Mouse (Mus musculus) testis, adult 2 months (tissue): ENCODE data around the gene Rps19. TPM values are rescaled to one million over a fixed set of nuclear protein-coding genes. Genes with fewer than 3 reads are reported as not detected.
"Not testable (repeated sequence)": the region's sequence is repeated elsewhere in the genome, so short reads cannot be mapped to it uniquely, and the experiment has no call there.

Source experiments
- H3K27ac ChIP-seq: fragments of 200-500 bp; 2 replicates; pipeline ENCODE4 v1.5.1; 2012; ENCODE audit warnings: low read depth, low read length; ENCODE audit not compliant: control insufficient read depth, insufficient read depth
- H3K27me3 ChIP-seq: fragments of 200-500 bp; 2 replicates; pipeline ENCODE4 v1.6.1; 2012; ENCODE audit warnings: mild to moderate bottlenecking, low read length, moderate library complexity; ENCODE audit not compliant: control insufficient read depth, insufficient read depth
- H3K36me3 ChIP-seq: fragments of 200-500 bp; 2 replicates; pipeline ENCODE4 v1.6.1; 2012; ENCODE audit warnings: mild to moderate bottlenecking, low read length; ENCODE audit not compliant: control insufficient read depth, insufficient read depth
- H3K4me1 ChIP-seq: fragments of 200-500 bp; 2 replicates; pipeline ENCODE4 v1.6.1; 2012; ENCODE audit warnings: low read length; ENCODE audit not compliant: control insufficient read depth, insufficient read depth
- H3K4me3 ChIP-seq: fragments of 200-500 bp; 2 replicates; pipeline ENCODE4 v1.5.1; 2012; ENCODE audit warnings: low read depth, mild to moderate bottlenecking, low read length, moderate library complexity, mixed read lengths; ENCODE audit not compliant: control insufficient read depth
- CTCF ChIP-seq: fragments of 200-500 bp; IDR thresholded peaks from 2 replicates; pipeline ENCODE4 v1.5.1; 2012; ENCODE audit warnings: low read depth, mild to moderate bottlenecking, inconsistent platforms, low read length, moderate library complexity; ENCODE audit not compliant: control insufficient read depth, insufficient read depth, insufficient replicate concordance
- POLR2A ChIP-seq: fragments of 200-500 bp; IDR thresholded peaks from 2 replicates; pipeline ENCODE4 v1.6.1; 2012; ENCODE audit warnings: low read depth, mild to moderate bottlenecking, inconsistent platforms, low read length, moderate library complexity; ENCODE audit not compliant: control insufficient read depth
- polyA plus RNA-seq: library from polyadenylated mRNA; depleted of rRNA; stranded (reverse); fragments of >200 nt; gene quantifications from 2 replicates; pipeline ENCODE4 v1.2.3, GENCODE M21; 2012

Rps19 gene
- polyA plus RNA-seq, 1 experiment = 122 TPM

- peaks cover 3% of the 10 kb centered on the region; the same call in 1 of the 2 replicates for H3K36me3 ChIP-seq
- TF ChIP-seq POLR2A (no peak), CTCF (no peak)
- H3K4me1 ChIP-seq = peaks cover 9% of the 10 kb centered on the region
- no peak overlapping the region for H3K27ac ChIP-seq
- no peaks in the 10 kb centered on the region for H3K27me3 ChIP-seq
- no peak overlapping the region for H3K4me3 ChIP-seq
Measured at GRCm38 (mm10) chr7:24889431-24890220, 5.5 kb downstream of the Rps19 start.

- no peak overlapping the region for H3K27ac ChIP-seq
- no peak overlapping the region for H3K4me3 ChIP-seq
- H3K4me1 ChIP-seq = peaks cover 3% of the 10 kb centered on the region; the same call in 1 of the 2 replicates
- peak; percentile 95; the same call in 1 of the 2 replicates for TF ChIP-seq CTCF
- TF ChIP-seq POLR2A = no peak
- peaks cover 3% of the 10 kb centered on the region; the same call in 1 of the 2 replicates for H3K36me3 ChIP-seq
- no peaks in the 10 kb centered on the region for H3K27me3 ChIP-seq
Measured at GRCm38 (mm10) chr7:24890281-24891216, 6.4 kb downstream of the Rps19 start.

DNA sequence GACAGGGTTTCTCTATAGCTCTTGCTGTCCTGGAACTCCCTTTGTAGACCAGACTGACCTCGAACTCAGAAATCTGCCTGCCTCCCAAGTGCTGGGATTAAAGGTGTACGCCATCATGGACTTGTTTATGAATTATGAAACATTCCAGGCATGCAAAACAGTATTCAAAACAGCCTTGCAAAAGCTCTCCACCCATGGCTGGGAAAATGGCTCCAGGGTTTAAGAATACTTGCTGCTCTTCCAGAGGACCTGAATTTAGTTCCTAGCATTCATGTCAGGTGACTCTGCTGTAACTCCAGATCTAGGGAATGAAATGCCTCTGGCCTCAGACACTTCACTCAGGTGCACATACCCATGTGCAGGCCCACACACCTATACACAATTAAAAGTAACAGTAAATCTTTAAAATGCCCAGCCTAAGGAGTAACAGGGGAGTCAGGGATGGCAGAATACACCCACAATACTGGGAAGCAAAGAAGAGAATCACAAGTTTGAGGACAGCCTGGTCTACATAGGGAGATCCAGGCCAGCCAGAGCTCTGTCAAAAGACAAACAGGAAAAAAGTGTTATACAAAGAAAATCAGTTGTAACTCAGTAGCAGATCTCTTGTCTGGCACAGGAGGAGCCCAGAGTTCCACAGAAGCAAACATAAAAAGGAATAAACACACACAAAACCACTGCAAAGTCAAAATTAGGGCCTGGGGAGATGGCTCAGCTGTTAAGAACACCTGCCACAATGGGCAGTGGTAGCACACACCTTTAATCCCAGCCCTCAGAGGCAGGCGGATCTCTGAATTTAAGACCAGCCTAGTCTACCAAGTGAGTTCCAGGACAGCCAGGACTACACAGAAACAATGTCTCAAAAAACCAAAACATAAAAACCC lies 7.3 kb downstream of the Rps19 start:
- TF ChIP-seq CTCF = no peak
- TF ChIP-seq POLR2A = no peak

DNA sequence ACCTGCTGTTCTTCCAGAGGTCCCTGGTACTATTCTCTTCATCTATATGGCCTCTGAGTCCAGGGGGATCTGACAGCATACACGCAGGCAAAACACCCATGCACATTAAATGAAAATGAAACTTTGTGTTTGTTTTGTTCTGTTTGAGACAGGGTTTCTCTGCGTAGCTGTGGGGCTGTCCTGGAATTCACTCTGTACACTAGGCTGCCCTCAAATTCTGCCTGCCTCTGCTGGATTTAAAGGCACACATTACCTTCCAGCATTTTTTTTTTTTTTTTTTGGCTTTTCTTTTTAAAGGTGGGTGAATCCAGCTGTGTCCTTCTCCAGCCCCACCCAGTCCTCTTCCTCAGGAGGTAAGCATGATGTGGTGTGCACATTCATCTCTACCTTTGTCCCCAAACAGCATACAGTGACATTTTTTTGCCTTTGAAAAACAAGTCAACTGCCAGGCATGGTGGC lies 8.0 kb downstream of the Rps19 start:
- TF ChIP-seq CTCF (no peak), POLR2A (no peak)
- H3K36me3 ChIP-seq = no peaks in the 10 kb centered on the region; the same call in 1 of the 2 replicates
- no peak overlapping the region for H3K27ac ChIP-seq
- H3K27me3 ChIP-seq = no peaks in the 10 kb centered on the region
- H3K4me3 ChIP-seq = no peak overlapping the region
- H3K4me1 ChIP-seq = no peaks in the 10 kb centered on the region

More for the DNA sequence above, 7.3 kb downstream of the Rps19 start:
- Histone ChIP-seq H3K4me3 (no peak overlapping the region), H3K4me1 (no peaks in the 10 kb centered on the region), H3K27ac (no peak overlapping the region), H3K27me3 (no peaks in the 10 kb centered on the region), H3K36me3 (no peaks in the 10 kb centered on the region; the same call in 1 of the 2 replicates)

DNA sequence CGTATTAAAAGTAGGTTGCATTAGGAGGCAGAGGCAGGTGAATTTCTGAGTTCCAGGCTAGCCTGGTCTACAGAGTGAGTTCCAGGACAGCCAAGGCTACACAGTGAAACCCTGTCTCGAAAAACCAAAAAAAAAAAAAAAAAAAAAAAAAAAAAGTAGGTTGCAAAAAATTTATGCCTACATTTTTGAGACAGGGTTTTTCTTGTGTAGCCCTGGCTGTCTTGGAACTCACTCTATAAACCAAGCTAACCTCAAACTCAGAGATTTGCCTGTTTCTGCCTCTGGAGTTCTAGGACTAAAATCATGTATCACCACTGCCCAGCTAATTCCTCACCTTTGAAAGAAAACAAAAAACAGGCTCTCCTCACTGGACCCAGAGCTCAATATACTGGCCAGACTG lies 11.6 kb downstream of the Rps19 start:
- H3K36me3 ChIP-seq, H3K4me1 ChIP-seq, H3K27ac ChIP-seq, H3K27me3 ChIP-seq, H3K4me3 ChIP-seq: not testable (repeated sequence)

DNA sequence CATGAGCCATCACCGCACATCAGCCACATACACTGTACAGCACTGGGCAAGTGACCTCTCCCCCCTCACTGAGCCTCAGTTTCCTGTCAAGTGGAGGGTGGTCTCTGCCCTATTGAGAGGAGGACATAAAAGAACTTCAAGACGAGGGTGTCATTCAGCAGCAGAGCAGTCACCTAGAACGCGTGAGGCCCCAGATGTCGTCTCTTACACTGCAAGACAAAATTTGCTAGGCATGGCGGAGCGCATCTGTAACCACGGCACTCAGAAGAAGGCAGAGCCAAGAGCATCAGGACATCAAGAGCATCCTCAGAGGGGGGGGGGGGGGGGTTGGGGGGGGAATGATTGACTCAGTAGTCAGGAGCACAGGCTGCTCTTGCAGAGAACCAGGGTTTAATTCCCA lies 12.1 kb downstream of the Rps19 start:
- Histone ChIP-seq H3K36me3 (no peaks in the 10 kb centered on the region), H3K27me3 (no peaks in the 10 kb centered on the region), H3K4me3 (no peak overlapping the region), H3K27ac (no peak overlapping the region), H3K4me1 (no peaks in the 10 kb centered on the region)
- TF ChIP-seq POLR2A = no peak
- no peak for TF ChIP-seq CTCF

DNA sequence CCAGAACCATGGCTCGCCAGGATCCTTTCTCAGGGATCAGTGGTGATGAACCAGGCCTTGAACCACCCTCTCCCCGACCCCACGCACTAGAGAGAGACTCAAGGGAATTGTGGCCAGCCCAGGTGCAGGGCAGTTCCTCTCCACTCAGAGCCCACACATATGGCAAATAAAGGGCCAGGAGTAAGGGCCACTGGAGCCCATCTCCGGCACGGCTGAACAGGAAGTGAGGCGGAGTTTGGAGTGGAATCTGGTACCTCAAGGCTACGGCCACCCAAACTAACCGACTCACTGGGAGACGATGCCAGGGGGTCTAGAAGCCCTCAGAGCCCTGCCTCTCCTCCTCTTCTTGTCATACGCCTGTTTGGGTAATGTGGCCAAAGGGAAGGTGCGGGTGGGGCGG lies 13.1 kb downstream of the Rps19 start, which contains the start of gene Cd79a:
TSS of gene Cd79a (plus strand) at position 158 of the 400 bp plus-strand sequence.
- no peak within 1 kb of the TSS for H3K4me3 ChIP-seq
- TF ChIP-seq POLR2A (no peak), CTCF (no peak)
- H3K36me3 ChIP-seq = no peaks in the 10 kb centered on the region
- no peaks in the 10 kb centered on the region for H3K4me1 ChIP-seq
- no peak within 1 kb of the TSS for H3K27ac ChIP-seq
- H3K27me3 ChIP-seq = no peaks in the 10 kb centered on the region
